In the genomic region with DNA sequence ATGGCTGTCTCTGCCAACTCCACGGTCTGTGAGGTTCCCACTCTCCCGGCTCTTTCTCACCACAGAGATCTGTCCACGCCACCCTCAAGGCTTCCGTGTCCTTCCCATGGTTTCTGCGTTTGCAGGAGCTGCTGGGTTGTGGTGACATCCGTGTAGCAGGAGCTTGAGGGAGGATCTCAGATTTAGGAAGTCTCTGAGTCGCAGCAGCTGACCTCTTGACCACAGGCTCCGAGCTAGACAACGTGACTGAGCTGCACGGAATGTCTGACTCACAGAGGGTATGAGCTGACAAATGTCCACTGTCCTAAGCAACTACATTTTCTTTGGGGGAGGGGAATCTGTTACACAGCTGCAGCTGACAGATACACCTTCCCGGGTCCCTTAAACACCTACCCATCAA, we compare ENCODE assay signal across 8 mouse cellular contexts. TPM values are rescaled to one million over a fixed set of nuclear protein-coding genes. Genes with fewer than 3 reads are reported as not detected.
DNase-seq lines count a peak whose midpoint lies in the region; ATAC-seq and TF ChIP-seq lines count a peak whose summit lies in the region.

A gene (minus strand): TSS at position 236 of the 400 bp plus-strand sequence.

- H3K9ac ChIP-seq in hindbrain, embryonic 12.5 days, result no peak within 1 kb of the TSS
- H3K9ac ChIP-seq in liver, embryonic 16.5 days (ENCODE audit: low read depth, low read length), result no peak within 1 kb of the TSS
- H3K9ac ChIP-seq in stomach, embryonic 15.5 days, result no peak within 1 kb of the TSS

- no peak for TF ChIP-seq CTCF in embryonic fibroblast, embryonic 13.5 days (IDR thresholded peaks at IDR 0.05; ENCODE audit: borderline replicate concordance, insufficient read depth, low read length)

- peak; percentile 83 for DNase-seq in adrenal gland, adult 2 months
- DNase-seq in right cerebral cortex, postnatal 4 days, result no peak
- no peak for DNase-seq in cerebellum, postnatal 14 days
- no peak for DNase-seq in frontal cortex, postnatal 10 days (ENCODE audit: low spot score in 2 of 2)

- no peak for ATAC-seq in hindbrain, embryonic 12.5 days (ENCODE audit: low FRiP score)
- ATAC-seq in liver, embryonic 16.5 days (ENCODE audit: low read depth), result peak; percentile 35; the same call in 1 of the 2 replicates
- no peak for ATAC-seq in stomach, embryonic 15.5 days (ENCODE audit: insufficient read depth, low FRiP score, low read depth)

- WGBS in hindbrain, embryonic 12.5 days, result 86% methylated on average over 11 of the region's 11 CpGs
- WGBS in liver, embryonic 16.5 days (ENCODE audit: insufficient replicate concordance), result 62% methylated on average over 11 of the region's 11 CpGs
- 69% methylated on average over 11 of the region's 11 CpGs for WGBS in stomach, embryonic 15.5 days

- no peak within 1 kb of the TSS for H3K4me2 ChIP-seq in hindbrain, embryonic 12.5 days (replicated peaks)
- H3K4me2 ChIP-seq in liver, embryonic 16.5 days (ENCODE audit: low read depth, low read length), result no peak within 1 kb of the TSS
- H3K4me2 ChIP-seq in stomach, embryonic 15.5 days, result no peak within 1 kb of the TSS

- peaks cover 12% of the 10 kb centered on the region for H3K27me3 ChIP-seq in hindbrain, embryonic 12.5 days
- H3K27me3 ChIP-seq in liver, embryonic 16.5 days (ENCODE audit: control insufficient read depth, insufficient read depth, low read depth, low read length), result no peaks in the 10 kb centered on the region
- no peaks in the 10 kb centered on the region for H3K27me3 ChIP-seq in stomach, embryonic 15.5 days (replicated peaks)

- peaks cover 14% of the 10 kb centered on the region; the same call in 1 of the 2 replicates for H3K4me1 ChIP-seq in embryonic fibroblast, embryonic 13.5 days (ENCODE audit: control insufficient read depth, insufficient read depth, low read length)
- H3K4me1 ChIP-seq in hindbrain, embryonic 12.5 days, result 0 out of 2 replicates have a peak, but pooled peaks cover 2% of the 10 kb centered on the region
- no peaks in the 10 kb centered on the region for H3K4me1 ChIP-seq in liver, embryonic 16.5 days (ENCODE audit: control insufficient read depth, low read depth, low read length)
- peaks cover 6% of the 10 kb centered on the region for H3K4me1 ChIP-seq in stomach, embryonic 15.5 days

- no peak within 1 kb of the TSS for H3K27ac ChIP-seq in embryonic fibroblast, embryonic 13.5 days (ENCODE audit: insufficient read depth, low read length)
- no peak within 1 kb of the TSS for H3K27ac ChIP-seq in hindbrain, embryonic 12.5 days
- no peak within 1 kb of the TSS for H3K27ac ChIP-seq in liver, embryonic 16.5 days (ENCODE audit: low read length)
- H3K27ac ChIP-seq in stomach, embryonic 15.5 days, result 0 out of 2 replicates have a peak within 1 kb of the TSS, but pooled peaks have one; percentile 70

- H3K36me3 ChIP-seq in hindbrain, embryonic 12.5 days, result no peaks in the 10 kb centered on the region
- H3K36me3 ChIP-seq in liver, embryonic 16.5 days (ENCODE audit: control insufficient read depth, insufficient read depth), result no peaks in the 10 kb centered on the region
- no peaks in the 10 kb centered on the region for H3K36me3 ChIP-seq in stomach, embryonic 15.5 days

- H3K4me3 ChIP-seq in embryonic fibroblast, embryonic 13.5 days (ENCODE audit: insufficient read depth, low read length), result no peak within 1 kb of the TSS
- H3K4me3 ChIP-seq in hindbrain, embryonic 12.5 days, result no peak within 1 kb of the TSS
- no peak within 1 kb of the TSS for H3K4me3 ChIP-seq in liver, embryonic 16.5 days (ENCODE audit: low read depth, low read length)
- H3K4me3 ChIP-seq in stomach, embryonic 15.5 days (replicated peaks), result no peak within 1 kb of the TSS

- TF ChIP-seq POLR2A in embryonic fibroblast, embryonic 13.5 days (IDR thresholded peaks at IDR 0.05; ENCODE audit: low read depth, low read length), result no peak

- peaks cover 6% of the 10 kb centered on the region; the same call in 1 of the 2 replicates for H3K9me3 ChIP-seq in hindbrain, embryonic 12.5 days (replicated peaks)
- no peaks in the 10 kb centered on the region for H3K9me3 ChIP-seq in liver, embryonic 16.5 days (replicated peaks; ENCODE audit: control insufficient read depth, low read length)
- no peaks in the 10 kb centered on the region for H3K9me3 ChIP-seq in stomach, embryonic 15.5 days

RNA-seq across cellular contexts. Expression of the gene that starts here (rescaled TPM):
- total RNA-seq in adrenal gland, adult 2 months (2021), result 10 to 100 TPM in 1 of 2 experiments, 1 to 10 TPM in 1; 9.0 to 23.0 TPM
- 10.4 and 12.8 TPM in 2 replicates for polyA plus RNA-seq in adrenal gland, adult 2 months (2012; rRNA removed)
- polyA plus RNA-seq in embryonic fibroblast, embryonic 13.5 days (2011; ENCODE audit: insufficient read length, low read depth, missing spikeins), result 72.4 and 90.1 TPM in 2 replicates
- polyA plus RNA-seq in hindbrain, embryonic 12.5 days (2016; fragmentation: Nextera tagmentation; extraction: Ambion mirVana), result 49.1 and 57.9 TPM in 2 replicates
- polyA plus RNA-seq in liver, embryonic 16.5 days (2015; fragmentation: Nextera tagmentation; extraction: Ambion mirVana), result 1.5 and 2.3 TPM in 2 replicates
- polyA plus RNA-seq in stomach, embryonic 15.5 days (2015; fragmentation: Nextera tagmentation; extraction: Ambion mirVana), result 71.1 and 77.2 TPM in 2 replicates
